Mouse (Mus musculus): Measurements from ENCODE around the gene Ndufa13.

GRCm38 (mm10) chr8:69901484-69902162 is 735 bp downstream of the Ndufa13 start:
- TF ChIP-seq ZNF384 (IDR thresholded peaks at IDR 0.05; ENCODE audit: low read depth, low read length) (no peak), MAFK (IDR thresholded peaks at IDR 0.05; ENCODE audit: insufficient read depth, low read depth, low read length) (no peak), ZC3H11A (IDR thresholded peaks at IDR 0.05; ENCODE audit: borderline replicate concordance, low read depth, low read length) (no peak)
